8 mouse cellular contexts compared by ENCODE assay signal in the genomic region with DNA sequence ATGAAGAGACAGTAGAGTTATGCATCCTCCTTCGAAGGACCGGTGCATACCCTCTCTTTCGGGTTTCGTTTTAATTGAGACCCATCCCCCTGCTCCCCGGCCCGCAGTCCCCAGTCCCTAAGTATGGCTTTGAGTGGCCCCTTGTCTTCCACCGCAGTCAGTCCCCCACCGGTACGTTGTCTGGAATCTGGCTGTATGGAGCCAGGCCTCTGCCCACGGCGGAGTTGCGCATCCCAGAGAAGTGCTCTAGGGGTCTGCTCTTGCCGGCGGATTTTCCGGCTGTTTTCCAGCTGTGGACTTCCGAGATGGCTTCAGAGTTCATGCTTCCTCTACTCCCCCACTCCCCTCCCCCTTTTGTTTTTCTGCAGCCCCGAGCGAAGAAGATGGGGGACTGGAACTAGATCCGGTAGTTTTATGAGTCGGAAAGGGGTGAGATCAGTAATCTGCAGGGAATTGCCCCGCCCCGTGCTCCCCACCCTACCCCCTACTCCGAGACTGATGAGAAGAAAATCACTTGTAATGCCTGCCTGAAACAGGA. TPM values are rescaled to one million over a fixed set of nuclear protein-coding genes. Genes with fewer than 3 reads are reported as not detected.
DNase-seq lines count a peak whose midpoint lies in the region; ATAC-seq and TF ChIP-seq lines count a peak whose summit lies in the region.

No protein-coding gene starts in this region.

- peak overlapping the region; percentile 76; the same call in 1 of the 2 replicates for H3K27ac ChIP-seq in embryonic facial prominence, embryonic 14.5 days (replicated peaks; ENCODE audit: low read depth, low read length)
- peak overlapping the region; percentile 75; the same call in 1 of the 2 replicates for H3K27ac ChIP-seq in intestine, embryonic 14.5 days (ENCODE audit: low read depth)
- H3K27ac ChIP-seq in midbrain, embryonic 14.5 days (replicated peaks; ENCODE audit: low read depth, low read length), result 0 out of 2 replicates have a peak overlapping the region, but pooled peaks have one; percentile 26

- peak overlapping the region; percentile 75 for H3K9ac ChIP-seq in embryonic facial prominence, embryonic 14.5 days (ENCODE audit: low read depth, low read length)
- peak overlapping the region; percentile 61 for H3K9ac ChIP-seq in intestine, embryonic 14.5 days (ENCODE audit: low read length)
- peak overlapping the region; percentile 70 for H3K9ac ChIP-seq in midbrain, embryonic 14.5 days (replicated peaks; ENCODE audit: low read length)

- no peak; the same call in 1 of the 2 replicates for ATAC-seq in embryonic facial prominence, embryonic 14.5 days (ENCODE audit: low read depth)
- ATAC-seq in intestine, embryonic 14.5 days (replicated peaks; ENCODE audit: low FRiP score, low TSS enrichment, low read depth), result peak; percentile 44
- peak; percentile 53 for ATAC-seq in midbrain, embryonic 14.5 days (ENCODE audit: low FRiP score, low TSS enrichment)

- H3K4me3 ChIP-seq in E14TG2a.4 (replicated peaks; ENCODE audit: low read length), result peak overlapping the region; percentile 86
- H3K4me3 ChIP-seq in embryonic facial prominence, embryonic 14.5 days (ENCODE audit: low read depth, low read length), result peak overlapping the region; percentile 81
- peak overlapping the region; percentile 88 for H3K4me3 ChIP-seq in intestine, embryonic 14.5 days (ENCODE audit: low read depth, low read length)
- H3K4me3 ChIP-seq in midbrain, embryonic 14.5 days (replicated peaks; ENCODE audit: low read depth, low read length), result peak overlapping the region; percentile 77

- peaks cover 3% of the 10 kb centered on the region; the same call in 1 of the 2 replicates for H3K36me3 ChIP-seq in E14TG2a.4 (ENCODE audit: insufficient read depth, low read length)
- peaks cover 16% of the 10 kb centered on the region for H3K36me3 ChIP-seq in embryonic facial prominence, embryonic 14.5 days (ENCODE audit: control insufficient read depth, insufficient read depth, low read length)
- H3K36me3 ChIP-seq in intestine, embryonic 14.5 days (ENCODE audit: control insufficient read depth, insufficient read depth, low read length), result peaks cover 7% of the 10 kb centered on the region; the same call in 1 of the 2 replicates
- peaks cover 2% of the 10 kb centered on the region for H3K36me3 ChIP-seq in midbrain, embryonic 14.5 days (ENCODE audit: control insufficient read depth, insufficient read depth, low read length)

- 1% methylated on average over 23 of the region's 23 CpGs for WGBS in embryonic facial prominence, embryonic 14.5 days
- WGBS in intestine, embryonic 14.5 days, result 1% methylated on average over 23 of the region's 23 CpGs
- WGBS in midbrain, embryonic 14.5 days, result under 1% methylated on average over 23 of the region's 23 CpGs

- no peaks in the 10 kb centered on the region for H3K9me3 ChIP-seq in E14TG2a.4 (ENCODE audit: low read length)
- no peaks in the 10 kb centered on the region for H3K9me3 ChIP-seq in embryonic facial prominence, embryonic 14.5 days (ENCODE audit: control insufficient read depth, low read length)
- H3K9me3 ChIP-seq in intestine, embryonic 14.5 days (ENCODE audit: control insufficient read depth, low read length), result no peaks in the 10 kb centered on the region
- no peaks in the 10 kb centered on the region for H3K9me3 ChIP-seq in midbrain, embryonic 14.5 days (ENCODE audit: control insufficient read depth, low read length)

- peaks cover 33% of the 10 kb centered on the region for H3K27me3 ChIP-seq in E14TG2a.4 (ENCODE audit: insufficient read depth, low read length)
- H3K27me3 ChIP-seq in embryonic facial prominence, embryonic 14.5 days (replicated peaks; ENCODE audit: control insufficient read depth, insufficient read depth, low read length), result no peaks in the 10 kb centered on the region
- no peaks in the 10 kb centered on the region for H3K27me3 ChIP-seq in intestine, embryonic 14.5 days (replicated peaks; ENCODE audit: control insufficient read depth, insufficient read depth, low read length)
- no peaks in the 10 kb centered on the region for H3K27me3 ChIP-seq in midbrain, embryonic 14.5 days (ENCODE audit: control insufficient read depth, insufficient read depth, low read length)

- peak; percentile 33 for DNase-seq in gastrocnemius, postnatal 10 days
- no peak for DNase-seq in gastrocnemius, adult 18-20 months (ENCODE audit: low spot score)
- DNase-seq in embryonic facial prominence, embryonic 14.5 days (ENCODE audit: low spot score), result peak; percentile 41
- DNase-seq in intestine, embryonic 14.5 days (ENCODE audit: low spot score), result peak; percentile 71
- DNase-seq in midbrain, embryonic 14.5 days, result peak; percentile 57
- no peak for DNase-seq in natural killer cell, adult 2 months (ENCODE audit: low spot score in 2 of 2)
- no peak for DNase-seq in layer of hippocampus, adult 9-11 months

- H3K4me2 ChIP-seq in embryonic facial prominence, embryonic 14.5 days (ENCODE audit: low read depth, low read length), result peak overlapping the region; percentile 63
- H3K4me2 ChIP-seq in intestine, embryonic 14.5 days (ENCODE audit: low read length), result peak overlapping the region; percentile 65
- peak overlapping the region; percentile 92 for H3K4me2 ChIP-seq in midbrain, embryonic 14.5 days (ENCODE audit: low read length)

- H3K4me1 ChIP-seq in E14TG2a.4 (replicated peaks; ENCODE audit: low read depth, low read length), result peaks cover 23% of the 10 kb centered on the region
- H3K4me1 ChIP-seq in embryonic facial prominence, embryonic 14.5 days (ENCODE audit: control insufficient read depth, insufficient read depth, low read length), result peaks cover 20% of the 10 kb centered on the region
- peaks cover 13% of the 10 kb centered on the region; the same call in 1 of the 2 replicates for H3K4me1 ChIP-seq in intestine, embryonic 14.5 days (replicated peaks; ENCODE audit: control insufficient read depth, insufficient read depth, low read length)
- H3K4me1 ChIP-seq in midbrain, embryonic 14.5 days (ENCODE audit: control insufficient read depth, insufficient read depth, low read length), result peaks cover 17% of the 10 kb centered on the region

- no peak for TF ChIP-seq CTCF in E14TG2a.4 (conservative IDR thresholded peaks at IDR 0.05; ENCODE audit: low read length)

RNA-seq across cellular contexts. Expression of gene Pygb, which starts 0.8 kb away (rescaled TPM):
- 10 to 100 TPM; 15.2 to 20.1 TPM for total RNA-seq in gastrocnemius, postnatal 10 days (2021)
- total RNA-seq in gastrocnemius, adult 18-20 months (2021), result 1 to 10 TPM; 4.5 to 5.5 TPM
- 62.4 and 73.4 TPM in 2 replicates for polyA plus RNA-seq in embryonic facial prominence, embryonic 14.5 days (2014; fragmentation: Nextera tagmentation; extraction: Ambion mirVana)
- polyA plus RNA-seq in intestine, embryonic 14.5 days (2014; fragmentation: Nextera tagmentation; extraction: Ambion mirVana), result 69.5 and 73.6 TPM in 2 replicates
- polyA plus RNA-seq in midbrain, embryonic 14.5 days (2014; fragmentation: Nextera tagmentation; extraction: Ambion mirVana), result 62.2 and 64.5 TPM in 2 replicates

RNA-seq across cellular contexts. Expression of gene Entpd6, which starts 38.5 kb away (rescaled TPM):
- total RNA-seq in gastrocnemius, postnatal 10 days (2021), result 1 to 10 TPM; 6.7 to 7.3 TPM
- 1 to 10 TPM; 8.0 to 8.8 TPM for total RNA-seq in gastrocnemius, adult 18-20 months (2021)
- 27.8 and 31.2 TPM in 2 replicates for polyA plus RNA-seq in embryonic facial prominence, embryonic 14.5 days (2014; fragmentation: Nextera tagmentation; extraction: Ambion mirVana)
- 28.0 and 30.5 TPM in 2 replicates for polyA plus RNA-seq in intestine, embryonic 14.5 days (2014; fragmentation: Nextera tagmentation; extraction: Ambion mirVana)
- polyA plus RNA-seq in midbrain, embryonic 14.5 days (2014; fragmentation: Nextera tagmentation; extraction: Ambion mirVana), result 46.1 and 50.8 TPM in 2 replicates

Comparison
In these comparisons a context has a peak if more than half of its experiments do, and no peak if none do; other contexts are left out.
1. DNase-seq: peak in gastrocnemius, postnatal 10 days (single experiment), embryonic facial prominence, embryonic 14.5 days (single experiment), intestine, embryonic 14.5 days (single experiment) and midbrain, embryonic 14.5 days (single experiment); none in gastrocnemius, adult 18-20 months (single experiment), natural killer cell, adult 2 months (0 of 2) and layer of hippocampus, adult 9-11 months (single experiment).
2. H3K27ac ChIP-seq: peak in every context shown above with its lines; median percentile 76 in embryonic facial prominence, embryonic 14.5 days; 75 in intestine, embryonic 14.5 days; 26 in midbrain, embryonic 14.5 days.
3. Peak in every context shown above with its lines, with median percentiles within 50 percentile points of each other: H3K4me3 ChIP-seq, H3K4me2 ChIP-seq and H3K9ac ChIP-seq.